Mouse (Mus musculus): ENCODE data around the gene Ccnc.

The Ccnc gene

GRCm38 (mm10) chr4:21727615-21728165 is at the start of gene Ccnc:
Gene Ccnc, plus strand, starts transcription at chr4:21727701.
- H3K36me3 ChIP-seq (ENCODE audit: control insufficient read depth, insufficient read depth, low read length, poor library complexity, severe bottlenecking): 0 out of 2 replicates have a peak, but pooled peaks cover under 1% of the 10 kb centered on the region
- no peaks in the 10 kb centered on the region for H3K27me3 ChIP-seq (ENCODE audit: control insufficient read depth, insufficient read depth, low read length, poor library complexity, severe bottlenecking)
- DNase-seq (ENCODE audit: low read depth, low spot score): peak; percentile 91

- H3K27me3 ChIP-seq (ENCODE audit: control insufficient read depth, insufficient read depth, low read length, poor library complexity, severe bottlenecking): peaks cover 2% of the 10 kb centered on the region; the same call in 1 of the 2 replicates
- H3K36me3 ChIP-seq (ENCODE audit: control insufficient read depth, insufficient read depth, low read length, poor library complexity, severe bottlenecking): no peaks in the 10 kb centered on the region
- DNase-seq (ENCODE audit: low read depth, low spot score): no peak
These were observed 49.2 kb upstream of the Ccnc start for GRCm38 (mm10) chr4:21678101-21678974.

- H3K27me3 ChIP-seq (ENCODE audit: control insufficient read depth, insufficient read depth, low read length, poor library complexity, severe bottlenecking): peaks cover 2% of the 10 kb centered on the region; the same call in 1 of the 2 replicates
- no peaks in the 10 kb centered on the region for H3K36me3 ChIP-seq (ENCODE audit: control insufficient read depth, insufficient read depth, low read length, poor library complexity, severe bottlenecking)
- DNase-seq (ENCODE audit: low read depth, low spot score): no peak
These were observed 48.4 kb upstream of the Ccnc start for GRCm38 (mm10) chr4:21678975-21679623.

- Histone ChIP-seq H3K27me3 (ENCODE audit: control insufficient read depth, insufficient read depth, low read length, poor library complexity, severe bottlenecking) (peaks cover 2% of the 10 kb centered on the region; the same call in 1 of the 2 replicates), H3K36me3 (ENCODE audit: control insufficient read depth, insufficient read depth, low read length, poor library complexity, severe bottlenecking) (no peaks in the 10 kb centered on the region)
- DNase-seq (ENCODE audit: low read depth, low spot score): no peak
These were observed 47.6 kb upstream of the Ccnc start for GRCm38 (mm10) chr4:21679624-21680480.

- Histone ChIP-seq H3K27me3 (ENCODE audit: control insufficient read depth, insufficient read depth, low read length, poor library complexity, severe bottlenecking) (peaks cover 2% of the 10 kb centered on the region; the same call in 1 of the 2 replicates), H3K36me3 (ENCODE audit: control insufficient read depth, insufficient read depth, low read length, poor library complexity, severe bottlenecking) (no peaks in the 10 kb centered on the region)
- no peak for DNase-seq (ENCODE audit: low read depth, low spot score)
These were observed 46.5 kb upstream of the Ccnc start for GRCm38 (mm10) chr4:21680971-21681370.

GRCm38 (mm10) chr4:21682421-21683150 is 44.9 kb upstream of the Ccnc start:
- H3K36me3 ChIP-seq (ENCODE audit: control insufficient read depth, insufficient read depth, low read length, poor library complexity, severe bottlenecking): no peaks in the 10 kb centered on the region
- no peak for DNase-seq (ENCODE audit: low read depth, low spot score)
- H3K27me3 ChIP-seq (ENCODE audit: control insufficient read depth, insufficient read depth, low read length, poor library complexity, severe bottlenecking): peaks cover 2% of the 10 kb centered on the region; the same call in 1 of the 2 replicates

- DNase-seq (ENCODE audit: low read depth, low spot score): no peak
- no peaks in the 10 kb centered on the region; the same call in 1 of the 2 replicates for H3K27me3 ChIP-seq (ENCODE audit: control insufficient read depth, insufficient read depth, low read length, poor library complexity, severe bottlenecking)
- no peaks in the 10 kb centered on the region for H3K36me3 ChIP-seq (ENCODE audit: control insufficient read depth, insufficient read depth, low read length, poor library complexity, severe bottlenecking)
These were observed 43.0 kb upstream of the Ccnc start for GRCm38 (mm10) chr4:21684341-21684970.

GRCm38 (mm10) chr4:21685595-21686091 is 41.9 kb upstream of the Ccnc start, which contains the start of gene Prdm13:
Gene Prdm13, minus strand, starts transcription at chr4:21685963.
- peaks cover 2% of the 10 kb centered on the region; the same call in 1 of the 2 replicates for H3K27me3 ChIP-seq (ENCODE audit: control insufficient read depth, insufficient read depth, low read length, poor library complexity, severe bottlenecking)
- DNase-seq (ENCODE audit: low read depth, low spot score): no peak
- no peaks in the 10 kb centered on the region for H3K36me3 ChIP-seq (ENCODE audit: control insufficient read depth, insufficient read depth, low read length, poor library complexity, severe bottlenecking)

GRCm38 (mm10) chr4:21686416-21686815 is 41.1 kb upstream of the Ccnc start:
- DNase-seq (ENCODE audit: low read depth, low spot score): no peak

GRCm38 (mm10) chr4:21686934-21687333 is 40.6 kb upstream of the Ccnc start:
- Histone ChIP-seq H3K36me3 (ENCODE audit: control insufficient read depth, insufficient read depth, low read length, poor library complexity, severe bottlenecking) (no peaks in the 10 kb centered on the region), H3K27me3 (ENCODE audit: control insufficient read depth, insufficient read depth, low read length, poor library complexity, severe bottlenecking) (0 out of 2 replicates have a peak, but pooled peaks cover 2% of the 10 kb centered on the region)
- DNase-seq (ENCODE audit: low read depth, low spot score): no peak

More at GRCm38 (mm10) chr4:21686416-21686815, 41.1 kb upstream of the Ccnc start:
- H3K36me3 ChIP-seq (ENCODE audit: control insufficient read depth, insufficient read depth, low read length, poor library complexity, severe bottlenecking): no peaks in the 10 kb centered on the region
- 0 out of 2 replicates have a peak, but pooled peaks cover 2% of the 10 kb centered on the region for H3K27me3 ChIP-seq (ENCODE audit: control insufficient read depth, insufficient read depth, low read length, poor library complexity, severe bottlenecking)

- no peak for DNase-seq (ENCODE audit: low read depth, low spot score)
- 0 out of 2 replicates have a peak, but pooled peaks cover 2% of the 10 kb centered on the region for H3K27me3 ChIP-seq (ENCODE audit: control insufficient read depth, insufficient read depth, low read length, poor library complexity, severe bottlenecking)
- no peaks in the 10 kb centered on the region for H3K36me3 ChIP-seq (ENCODE audit: control insufficient read depth, insufficient read depth, low read length, poor library complexity, severe bottlenecking)
These were observed 39.5 kb upstream of the Ccnc start for GRCm38 (mm10) chr4:21687783-21688702.

GRCm38 (mm10) chr4:21688703-21689200 is 38.7 kb upstream of the Ccnc start:
- 0 out of 2 replicates have a peak, but pooled peaks cover 2% of the 10 kb centered on the region for H3K27me3 ChIP-seq (ENCODE audit: control insufficient read depth, insufficient read depth, low read length, poor library complexity, severe bottlenecking)
- H3K36me3 ChIP-seq (ENCODE audit: control insufficient read depth, insufficient read depth, low read length, poor library complexity, severe bottlenecking): no peaks in the 10 kb centered on the region
- DNase-seq (ENCODE audit: low read depth, low spot score): no peak

All from splenic B cell, adult 2 months (primary cell).